Mouse (Mus musculus) naive thymus-derived CD4-positive, alpha-beta T cell, adult 5 months (primary cell): ENCODE measurements around the gene Polr3a. TPM values are rescaled to one million over a fixed set of nuclear protein-coding genes. Genes with fewer than 3 reads are reported as not detected.

Experiments used
- polyA plus RNA-seq: library from polyadenylated mRNA; unstranded; fragments of 100-300 nt; shearing (Covaris generic); gene quantifications from one replicate; pipeline ENCODE4 v1.2.1, GENCODE M21; 2017

Polr3a gene
- polyA plus RNA-seq = 23.9 TPM

DNA sequence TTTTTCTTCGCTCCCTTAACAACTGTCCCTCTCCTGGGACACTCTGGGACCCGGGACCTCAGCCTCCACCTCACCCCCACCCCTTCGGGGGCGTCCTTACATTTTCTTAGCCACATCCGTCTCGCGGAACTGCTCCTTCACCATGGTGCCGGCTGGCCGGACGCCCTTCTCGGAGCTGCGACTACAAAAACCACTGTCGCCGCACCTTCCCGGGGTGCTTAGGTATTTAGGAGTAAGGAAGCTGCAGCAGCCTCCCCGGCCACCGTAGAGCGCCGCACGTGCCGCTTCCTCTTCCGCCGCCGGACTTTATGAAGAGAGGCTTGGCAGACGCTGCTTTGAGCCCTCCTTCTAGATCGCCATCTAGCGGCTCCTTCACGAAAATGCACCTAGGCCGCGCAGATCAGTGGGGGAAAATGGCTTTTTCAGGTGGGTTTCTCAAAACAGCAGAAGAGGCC is at the start of gene Polr3a, which contains the start of gene Rps24:
Gene Polr3a, minus strand, starts transcription at position 286 of the 455 bp plus-strand sequence.
Gene Rps24, plus strand, starts transcription at position 353 of the 455 bp plus-strand sequence.

Other genes with a start within 250 kb of the Polr3a start
- not detected for gene Dlg5, start 241.1 kb downstream of the Polr3a start, polyA plus RNA-seq
- gene E330034G19Rik, start 193.8 kb downstream of the Polr3a start, polyA plus RNA-seq = not detected
- 1,906 TPM for gene Rps24, start 67 bp upstream of the Polr3a start, polyA plus RNA-seq